Mouse (Mus musculus) liver, embryonic 13.5 days (tissue): ENCODE measurements around the gene Olah. TPM values are rescaled to one million over a fixed set of nuclear protein-coding genes. Genes with fewer than 3 reads are reported as not detected.

Experiments used
- ATAC-seq: fragments of 200-750 bp; cut with Nextera tagmentation; 2 replicates; pipeline ENCODE4 v1.8.0; 2017; ENCODE audit warnings: low read depth, mild to moderate bottlenecking, moderate number of reproducible peaks, moderate library complexity
- DNase-seq: peaks from one replicate; pipeline ENCODE4 v3.0.0; 2022
- H3K27ac ChIP-seq: fragments of 300-500 bp; sonication (generic); 2 replicates; pipeline ENCODE4 v1.5.1; 2015; ENCODE audit warnings: moderate library complexity, mild to moderate bottlenecking, inconsistent platforms
- H3K27me3 ChIP-seq: fragments of 300-500 bp; sonication (generic); 2 replicates; pipeline ENCODE4 v1.6.1; 2015; ENCODE audit warnings: mild to moderate bottlenecking, inconsistent platforms
- H3K36me3 ChIP-seq: fragments of 300-500 bp; sonication (generic); 2 replicates; pipeline ENCODE4 v1.6.1; 2015; ENCODE audit warnings: mild to moderate bottlenecking, inconsistent platforms
- H3K4me1 ChIP-seq: fragments of 300-500 bp; sonication (generic); replicated peaks from 2 replicates; pipeline ENCODE4 v1.6.1; 2015; ENCODE audit warnings: inconsistent platforms
- H3K4me2 ChIP-seq: fragments of 300-500 bp; sonication (generic); 2 replicates; pipeline ENCODE4 v1.6.1; 2015; ENCODE audit warnings: inconsistent platforms, mild to moderate bottlenecking, moderate library complexity
- H3K4me3 ChIP-seq: fragments of 300-500 bp; sonication (generic); replicated peaks from 2 replicates; pipeline ENCODE4 v1.5.1; 2015; ENCODE audit warnings: mild to moderate bottlenecking, inconsistent platforms
- H3K9ac ChIP-seq: fragments of 300-500 bp; sonication (generic); 2 replicates; pipeline ENCODE4 v1.6.1; 2015; ENCODE audit warnings: mild to moderate bottlenecking, inconsistent platforms
- H3K9me3 ChIP-seq: fragments of 300-500 bp; sonication (generic); replicated peaks from 2 replicates; pipeline ENCODE4 v1.6.1; 2016; ENCODE audit warnings: inconsistent platforms
- WGBS: fragments of 180-500 bp; shearing (Covaris S2); methylation state at CpG from one replicate; pipeline ENCODE4 v1.1.7; 2015; ENCODE audit not compliant: insufficient replicate concordance; 5-methylcytosine and 5-hydroxymethylcytosine counted together
- polyA plus RNA-seq: library from polyadenylated mRNA; unstranded; fragments of >200 nt; fragmentation: Nextera tagmentation; extraction: Ambion mirVana; gene quantifications from 2 replicates; pipeline ENCODE4 v1.2.1, GENCODE M21; 2015

Olah gene
- polyA plus RNA-seq, 1 experiment from 2014 or later: not detected

DNA sequence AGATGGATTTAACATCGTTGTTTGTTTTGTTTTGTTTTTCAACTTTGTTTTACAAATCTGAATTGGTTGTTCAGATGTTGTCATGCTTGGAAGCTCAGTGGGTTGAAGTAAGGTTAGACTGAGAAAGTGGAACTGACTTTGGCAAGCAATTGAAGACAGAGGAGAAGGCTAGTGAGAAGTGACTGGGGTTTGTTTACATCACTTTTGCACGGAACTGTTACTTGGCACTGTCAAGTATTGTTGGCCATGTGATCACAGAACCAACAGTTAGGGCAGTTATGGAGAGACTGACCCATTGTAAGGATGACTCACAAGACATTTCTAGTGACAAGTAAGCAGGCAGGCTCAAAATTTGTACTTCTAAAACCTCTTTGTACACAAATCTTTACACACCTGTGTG is 73.9 kb downstream of the Olah start:
- ATAC-seq (no peak), DNase-seq (no peak)
- Histone ChIP-seq H3K27me3 (no peaks in the 10 kb centered on the region), H3K4me1 (no peaks in the 10 kb centered on the region), H3K9me3 (no peaks in the 10 kb centered on the region), H3K4me2 (no peak overlapping the region), H3K36me3 (peaks cover 60% of the 10 kb centered on the region), H3K27ac (no peak overlapping the region), H3K4me3 (no peak overlapping the region), H3K9ac (no peak overlapping the region)
- WGBS: 75% methylated on average over 2 of the region's 2 CpGs

- H3K36me3 ChIP-seq: peaks cover 20% of the 10 kb centered on the region
- DNase-seq (no peak), ATAC-seq (no peak)
- no peak overlapping the region for H3K9ac ChIP-seq
- no peak overlapping the region for H3K4me3 ChIP-seq
- no peak overlapping the region for H3K4me2 ChIP-seq
- H3K9me3 ChIP-seq: no peaks in the 10 kb centered on the region
- H3K4me1 ChIP-seq: peaks cover 2% of the 10 kb centered on the region; the same call in 1 of the 2 replicates
- H3K27me3 ChIP-seq: no peaks in the 10 kb centered on the region
- no peak overlapping the region for H3K27ac ChIP-seq
- WGBS: 79% methylated on average over 3 of the region's 3 CpGs
Measured at GRCm38 (mm10) chr2:3305426-3306025, 91.5 kb downstream of the Olah start.

- no peaks in the 10 kb centered on the region for H3K36me3 ChIP-seq
- peaks cover 7% of the 10 kb centered on the region for H3K4me1 ChIP-seq
Measured at GRCm38 (mm10) chr2:3295826-3296225, 101.2 kb downstream of the Olah start.

DNA sequence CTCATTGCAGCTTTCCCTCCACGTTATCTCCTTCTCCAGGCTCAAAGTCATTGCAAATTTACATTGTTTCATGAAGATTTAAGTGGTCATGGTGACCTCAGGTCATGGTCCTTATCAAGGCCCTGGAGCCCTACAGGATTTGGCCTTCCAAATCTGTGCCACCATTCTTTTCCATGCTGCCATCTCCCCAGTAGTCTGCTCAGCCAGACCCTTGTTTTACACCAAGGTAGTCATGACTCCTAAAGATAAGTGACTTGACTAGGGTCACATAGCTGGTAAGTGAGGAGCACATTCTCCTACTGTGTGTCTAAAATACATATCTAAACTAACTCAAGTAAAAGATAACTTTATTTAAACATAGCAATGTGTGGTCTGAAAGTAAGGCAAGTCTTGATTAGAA is 104.8 kb downstream of the Olah start:
- no peak overlapping the region for H3K4me3 ChIP-seq
- H3K27me3 ChIP-seq: no peaks in the 10 kb centered on the region
- H3K4me1 ChIP-seq: peaks cover 7% of the 10 kb centered on the region
- DNase-seq: no peak
- no peaks in the 10 kb centered on the region for H3K9me3 ChIP-seq
- H3K4me2 ChIP-seq: no peak overlapping the region
- H3K36me3 ChIP-seq: no peaks in the 10 kb centered on the region
- H3K9ac ChIP-seq: no peak overlapping the region
- no peak for ATAC-seq
- WGBS: 65% methylated on average over 1 of the region's 1 CpGs
- no peak overlapping the region for H3K27ac ChIP-seq

More at GRCm38 (mm10) chr2:3295826-3296225, 101.2 kb downstream of the Olah start:
- H3K27ac ChIP-seq: no peak overlapping the region
- H3K9me3 ChIP-seq: no peaks in the 10 kb centered on the region
- no peak overlapping the region for H3K4me2 ChIP-seq
- WGBS: 76% methylated on average over 7 of the region's 7 CpGs
- no peak overlapping the region for H3K4me3 ChIP-seq
- no peak for DNase-seq
- no peak for ATAC-seq
- H3K9ac ChIP-seq: no peak overlapping the region
- no peaks in the 10 kb centered on the region for H3K27me3 ChIP-seq

Other genes with a start within 250 kb of the Olah start
- gene Nmt2, start 113.0 kb downstream of the Olah start, polyA plus RNA-seq: 19.7 and 21.2 TPM in 2 replicates
- gene Rpp38, start 64.6 kb downstream of the Olah start, polyA plus RNA-seq: 15.6 and 19.1 TPM in 2 replicates
- gene Acbd7, start 61.0 kb downstream of the Olah start, polyA plus RNA-seq: 0.68 and 1.2 TPM in 2 replicates
- not detected in 2 replicates for gene Meig1, start 25.4 kb upstream of the Olah start, polyA plus RNA-seq
- 5.4 and 5.6 TPM in 2 replicates for gene Dclre1c, start 26.9 kb upstream of the Olah start, polyA plus RNA-seq
- 8.8 and 9.3 TPM in 2 replicates for gene Suv39h2, start 77.8 kb upstream of the Olah start, polyA plus RNA-seq
- gene Gm45902, start 115.6 kb upstream of the Olah start, polyA plus RNA-seq: 1.8 and 2.1 TPM in 2 replicates
- gene Hspa14, start 115.6 kb upstream of the Olah start, polyA plus RNA-seq: 92.3 and 97.3 TPM in 2 replicates
- gene Cdnf, start 115.8 kb upstream of the Olah start, polyA plus RNA-seq: 0.12 and 0.15 TPM in 2 replicates
- gene Fam107b, start 173.3 kb upstream of the Olah start, polyA plus RNA-seq: 13.4 and 21.0 TPM in 2 replicates